Mouse (Mus musculus): ENCODE measurements around the gene Atp8a2. TPM values are rescaled to one million over a fixed set of nuclear protein-coding genes. Genes with fewer than 3 reads are reported as not detected.
"Not testable (repeated sequence)": the region's sequence is repeated elsewhere in the genome, so short reads cannot be mapped to it uniquely, and the experiment has no call there.

Atp8a2 gene
- total and polyA plus RNA-seq, 2 experiments from 2014 or later: 5.2 to 115 TPM

DNA sequence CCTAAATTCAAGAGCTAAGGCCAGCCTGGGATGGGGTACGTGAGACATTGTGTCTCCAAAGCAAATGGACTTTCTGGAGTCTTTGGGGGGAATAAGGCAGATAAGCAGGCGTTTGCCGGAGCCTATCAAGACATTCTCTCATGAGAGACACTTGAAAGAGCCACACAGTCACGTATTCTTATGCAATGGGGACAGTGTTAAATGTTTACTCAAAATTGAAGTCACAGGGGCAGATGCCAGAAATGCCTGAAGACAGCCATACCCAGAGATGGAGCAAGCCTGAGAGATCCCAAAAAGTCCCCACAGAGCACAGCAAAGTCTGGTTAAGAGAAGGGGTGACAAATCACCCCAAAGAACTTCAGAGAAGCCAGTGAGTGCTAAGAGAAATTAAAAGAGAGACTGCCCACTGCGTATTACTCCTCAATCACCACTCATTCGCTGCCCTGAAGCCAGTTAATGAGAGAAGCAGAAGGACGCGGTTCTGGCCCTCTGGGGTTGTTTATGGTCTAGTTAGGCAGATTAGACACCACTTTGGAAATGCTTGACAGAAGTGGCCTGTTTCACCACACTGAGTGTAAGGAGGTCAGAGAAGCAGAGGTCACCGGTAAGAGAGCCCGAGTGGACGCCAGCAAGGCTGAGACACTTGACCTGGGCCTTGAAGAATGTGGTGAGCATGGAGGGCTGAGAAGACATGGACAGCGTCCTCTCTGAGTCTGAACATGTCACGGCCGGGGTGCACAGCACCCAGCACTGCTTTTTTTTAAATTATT, 356.8 kb downstream of the Atp8a2 start:
- no peaks in the 10 kb centered on the region for H3K36me3 ChIP-seq (replicated peaks; ENCODE audit: control insufficient read depth, insufficient read depth, low read length)
- no peaks in the 10 kb centered on the region for H3K27me3 ChIP-seq (ENCODE audit: control insufficient read depth, insufficient read depth, low read length)
- no peak overlapping the region for H3K9ac ChIP-seq (replicated peaks; ENCODE audit: low read depth, low read length)
- no peak overlapping the region for H3K4me3 ChIP-seq (ENCODE audit: low read depth, low read length)
- H3K27ac ChIP-seq (ENCODE audit: low read depth): no peak overlapping the region
- no peak overlapping the region for H3K4me2 ChIP-seq (ENCODE audit: low read depth, low read length)
- ATAC-seq (ENCODE audit: insufficient read depth, low read depth) (no peak), DNase-seq (ENCODE audit: low spot score) (no peak)
- 61% methylated on average over 14 of the region's 14 CpGs for WGBS
- H3K9me3 ChIP-seq (replicated peaks; ENCODE audit: control insufficient read depth, low read length): no peaks in the 10 kb centered on the region
- TF ChIP-seq CTCF (IDR thresholded peaks at IDR 0.05; ENCODE audit: low read depth) (no peak), EP300 (IDR thresholded peaks at IDR 0.05; ENCODE audit: low read depth) (no peak)
- H3K4me1 ChIP-seq (ENCODE audit: control insufficient read depth, insufficient read depth): no peaks in the 10 kb centered on the region

DNA sequence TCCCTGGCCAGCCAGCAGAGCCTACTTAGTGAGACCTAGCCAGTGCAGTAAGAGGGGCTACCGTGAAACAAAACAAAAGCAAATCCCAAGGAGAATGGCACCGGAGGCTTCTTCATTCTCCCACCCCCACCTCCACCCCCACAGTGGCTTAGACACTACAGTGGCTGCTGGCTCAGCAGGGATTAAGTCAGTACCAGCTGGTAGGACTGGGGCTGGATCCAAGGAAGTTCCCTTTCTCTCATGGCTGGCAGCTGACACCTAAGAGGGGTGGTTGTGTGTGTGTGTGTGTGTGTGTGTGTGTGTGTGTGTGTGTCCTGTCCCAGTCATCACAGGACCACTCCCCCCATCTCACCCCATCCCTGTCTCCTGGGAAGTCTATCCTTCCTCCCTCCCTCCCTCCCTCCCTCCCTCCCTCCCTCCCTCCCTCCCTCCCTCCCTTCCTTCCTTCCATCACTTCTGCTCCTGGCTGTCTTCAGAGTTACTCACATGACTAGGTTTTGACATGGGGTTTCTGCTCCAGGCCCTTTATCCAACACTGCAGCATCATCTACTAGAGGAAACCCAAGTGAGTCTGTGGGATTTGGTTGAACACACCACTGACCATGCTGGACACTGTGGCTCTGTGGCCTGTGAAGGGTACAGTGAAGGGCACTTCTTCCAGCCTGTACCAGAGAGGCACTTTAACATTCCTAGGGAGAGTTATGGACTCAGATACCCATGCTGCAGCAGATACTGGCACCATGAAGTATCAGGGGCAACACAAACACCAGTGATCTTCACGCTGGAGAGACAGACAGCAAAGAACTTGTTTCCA, 358.3 kb downstream of the Atp8a2 start:
- not testable (repeated sequence) for H3K4me3 ChIP-seq (ENCODE audit: low read depth, low read length); DNase-seq (ENCODE audit: low spot score); H3K4me1 ChIP-seq (ENCODE audit: control insufficient read depth, insufficient read depth); H3K9me3 ChIP-seq (replicated peaks; ENCODE audit: control insufficient read depth, low read length); H3K36me3 ChIP-seq (replicated peaks; ENCODE audit: control insufficient read depth, insufficient read depth, low read length); H3K4me2 ChIP-seq (ENCODE audit: low read depth, low read length); H3K27me3 ChIP-seq (ENCODE audit: control insufficient read depth, insufficient read depth, low read length); H3K9ac ChIP-seq (replicated peaks; ENCODE audit: low read depth, low read length); H3K27ac ChIP-seq (ENCODE audit: low read depth)
- 0 out of 2 replicates have a peak, but pooled peaks have one; percentile 30 for ATAC-seq (ENCODE audit: insufficient read depth, low read depth)
- 76% methylated on average over 1 of the region's 3 CpGs for WGBS

DNA sequence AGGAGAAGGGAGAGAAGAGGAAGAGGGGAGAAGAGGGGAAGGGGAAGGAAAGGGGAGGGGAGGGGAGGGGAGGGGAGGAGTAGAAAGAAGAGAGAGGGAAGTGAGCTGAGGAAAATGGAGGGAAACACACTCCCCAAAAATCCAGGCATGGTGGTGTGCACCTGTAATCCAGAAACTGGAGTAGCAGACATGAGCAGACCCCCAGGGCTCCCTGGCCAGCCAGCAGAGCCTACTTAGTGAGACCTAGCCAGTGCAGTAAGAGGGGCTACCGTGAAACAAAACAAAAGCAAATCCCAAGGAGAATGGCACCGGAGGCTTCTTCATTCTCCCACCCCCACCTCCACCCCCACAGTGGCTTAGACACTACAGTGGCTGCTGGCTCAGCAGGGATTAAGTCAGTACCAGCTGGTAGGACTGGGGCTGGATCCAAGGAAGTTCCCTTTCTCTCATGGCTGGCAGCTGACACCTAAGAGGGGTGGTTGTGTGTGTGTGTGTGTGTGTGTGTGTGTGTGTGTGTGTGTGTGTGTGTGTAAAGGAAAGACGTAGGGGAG, 359.2 kb downstream of the Atp8a2 start:
- H3K4me1 ChIP-seq (ENCODE audit: control insufficient read depth, insufficient read depth); H3K9me3 ChIP-seq (replicated peaks; ENCODE audit: control insufficient read depth, low read length); H3K27me3 ChIP-seq (ENCODE audit: control insufficient read depth, insufficient read depth, low read length); H3K4me3 ChIP-seq (ENCODE audit: low read depth, low read length); H3K4me2 ChIP-seq (ENCODE audit: low read depth, low read length); H3K9ac ChIP-seq (replicated peaks; ENCODE audit: low read depth, low read length); DNase-seq (ENCODE audit: low spot score); ATAC-seq (ENCODE audit: insufficient read depth, low read depth); H3K27ac ChIP-seq (ENCODE audit: low read depth); H3K36me3 ChIP-seq (replicated peaks; ENCODE audit: control insufficient read depth, insufficient read depth, low read length): not testable (repeated sequence)
- WGBS: no CpG with 5 or more reads among the region's 3 CpGs

DNA sequence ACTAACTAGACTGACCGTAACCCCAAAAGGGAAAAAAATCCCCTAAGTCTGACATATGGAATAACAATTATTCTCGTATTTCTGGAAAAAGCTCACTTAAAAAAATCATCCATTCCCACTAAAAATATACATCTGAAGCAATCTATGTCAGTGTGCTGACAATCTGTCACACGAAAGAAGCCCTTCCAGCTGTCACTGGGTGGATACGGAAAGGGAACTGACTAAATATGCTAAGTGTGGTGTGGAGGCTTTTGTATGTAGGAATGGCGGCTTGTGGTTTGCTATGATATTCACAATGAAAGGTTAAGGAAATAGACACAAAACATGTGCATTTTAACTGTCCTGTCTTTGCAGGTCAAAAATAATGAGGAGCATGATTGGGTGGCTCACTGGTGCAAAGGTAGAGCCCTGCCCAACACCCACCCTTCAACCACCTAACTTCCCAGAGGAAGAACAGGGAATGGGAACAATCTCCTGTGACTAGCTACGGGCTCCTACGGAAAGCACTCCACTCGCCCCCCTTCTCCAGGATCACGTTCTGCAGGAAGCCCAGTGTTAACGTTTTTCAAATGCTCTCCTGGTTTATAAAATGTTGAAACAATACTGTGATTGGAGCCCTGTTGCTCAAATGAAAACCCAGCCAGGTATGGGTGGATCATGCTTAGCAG, 360.0 kb downstream of the Atp8a2 start:
- Histone ChIP-seq H3K4me1 (ENCODE audit: control insufficient read depth, insufficient read depth) (no peaks in the 10 kb centered on the region), H3K4me3 (ENCODE audit: low read depth, low read length) (no peak overlapping the region), H3K27ac (ENCODE audit: low read depth) (no peak overlapping the region), H3K27me3 (ENCODE audit: control insufficient read depth, insufficient read depth, low read length) (no peaks in the 10 kb centered on the region), H3K9me3 (replicated peaks; ENCODE audit: control insufficient read depth, low read length) (no peaks in the 10 kb centered on the region), H3K36me3 (replicated peaks; ENCODE audit: control insufficient read depth, insufficient read depth, low read length) (no peaks in the 10 kb centered on the region), H3K4me2 (ENCODE audit: low read depth, low read length) (no peak overlapping the region), H3K9ac (replicated peaks; ENCODE audit: low read depth, low read length) (no peak overlapping the region)
- DNase-seq (ENCODE audit: low spot score): no peak
- no peak for ATAC-seq (ENCODE audit: insufficient read depth, low read depth)
- TF ChIP-seq EP300 (IDR thresholded peaks at IDR 0.05; ENCODE audit: low read depth): no peak
- 54% methylated on average over 10 of the region's 10 CpGs for WGBS

DNA sequence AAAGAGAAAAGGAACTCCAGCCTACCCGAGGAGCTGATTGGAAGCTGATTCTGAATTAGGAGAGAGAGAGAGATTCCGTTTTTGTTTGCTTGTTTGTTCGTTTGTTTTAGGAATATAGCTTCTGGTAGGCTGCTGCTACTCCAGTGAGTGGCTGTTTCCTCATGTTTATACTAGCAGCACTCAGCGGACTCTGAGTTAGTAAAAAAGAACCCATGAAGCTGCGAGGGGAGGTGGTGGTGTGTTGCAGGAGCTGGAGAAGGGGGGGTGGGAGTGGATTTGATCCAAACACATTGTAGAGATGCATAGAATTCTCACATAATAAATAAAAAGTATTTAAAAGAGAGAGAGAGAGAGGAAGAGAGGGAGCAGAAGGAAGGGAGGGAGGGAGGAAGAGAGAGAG, 367.4 kb downstream of the Atp8a2 start:
- Histone ChIP-seq H3K36me3 (replicated peaks; ENCODE audit: control insufficient read depth, insufficient read depth, low read length) (no peaks in the 10 kb centered on the region), H3K9ac (replicated peaks; ENCODE audit: low read depth, low read length) (no peak overlapping the region), H3K27ac (ENCODE audit: low read depth) (no peak overlapping the region), H3K4me2 (ENCODE audit: low read depth, low read length) (no peak overlapping the region), H3K9me3 (replicated peaks; ENCODE audit: control insufficient read depth, low read length) (no peaks in the 10 kb centered on the region), H3K4me3 (ENCODE audit: low read depth, low read length) (no peak overlapping the region), H3K27me3 (ENCODE audit: control insufficient read depth, insufficient read depth, low read length) (no peaks in the 10 kb centered on the region), H3K4me1 (ENCODE audit: control insufficient read depth, insufficient read depth) (peaks cover 12% of the 10 kb centered on the region)
- ATAC-seq (ENCODE audit: insufficient read depth, low read depth): no peak
- 79% methylated on average over 5 of the region's 5 CpGs for WGBS
- no peak for DNase-seq (ENCODE audit: low spot score)
- TF ChIP-seq CTCF (IDR thresholded peaks at IDR 0.05; ENCODE audit: low read depth): no peak
- no peak for TF ChIP-seq EP300 (IDR thresholded peaks at IDR 0.05; ENCODE audit: low read depth)

All from heart, postnatal 0 days (tissue).